Mouse (Mus musculus) liver, embryonic 14.5 days (tissue): ENCODE measurements at regions not wholly inside any gene's neighbourhood (a gene's known extent, or its start where the extent isn't known, plus 50 kb on each side); places are given as distances from the start of the nearest gene placed in this dataset.

Experiments
- CTCF ChIP-seq: IDR thresholded peaks from 2 replicates; pipeline ENCODE4 v1.5.1; 2016; ENCODE audit warnings: antibody characterized with exemption, low read depth, control low read depth
- EP300 ChIP-seq: IDR thresholded peaks from 2 replicates; pipeline ENCODE4 v1.6.1; 2016; ENCODE audit warnings: antibody characterized with exemption, low read depth

DNA sequence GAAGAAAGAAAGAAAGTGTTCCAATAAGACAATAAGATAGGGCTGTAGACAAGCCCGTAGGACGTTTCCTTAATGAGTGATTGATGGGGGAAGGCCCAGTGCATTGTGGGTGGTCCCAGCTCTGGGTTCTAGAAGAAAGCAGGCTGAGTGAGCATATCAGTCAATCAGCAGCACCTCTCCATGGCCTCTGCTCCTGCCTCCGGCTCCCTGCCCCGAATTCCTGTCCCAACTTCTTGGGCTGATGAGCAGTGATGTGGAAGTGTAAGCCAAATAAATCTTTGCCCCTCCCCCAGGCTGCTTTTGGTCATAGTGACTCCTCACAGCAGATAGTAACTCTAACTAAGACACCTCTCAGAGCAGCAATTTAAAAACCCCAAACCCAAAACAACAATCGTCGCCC, 256.2 kb upstream of the Dio3 start:
- TF ChIP-seq CTCF (no peak), EP300 (no peak)
